Comparison of ENCODE assay signal across 16 mouse cellular contexts in the genomic region with DNA sequence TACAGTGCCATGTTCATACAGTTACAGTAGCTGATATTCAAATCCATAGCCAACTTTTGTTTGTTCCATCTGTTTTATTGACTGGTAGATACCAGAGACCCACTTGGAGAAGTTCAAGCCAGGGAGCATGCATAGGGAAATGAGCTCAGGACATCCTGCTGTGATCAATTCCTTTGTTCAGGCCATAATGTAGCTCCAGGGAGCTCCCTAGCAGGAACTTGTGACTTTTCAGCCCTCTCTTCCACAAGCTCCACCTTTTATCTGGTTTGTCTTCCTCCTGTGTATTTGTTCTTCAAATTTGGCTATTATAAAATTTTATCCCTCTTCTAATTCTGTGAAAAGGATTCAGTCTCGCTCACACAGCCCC. TPM values are rescaled to one million over a fixed set of nuclear protein-coding genes. Genes with fewer than 3 reads are reported as not detected.
"Had no signal": no experiment of that assay in that cellular context is flagged by ENCODE, and none has a peak within 500 bp of the region (broad histone marks: within the 10 kb centered on the region; RNA-seq: fewer than 3 reads in every experiment).

No protein-coding gene starts in this region.

- H3K4me1 ChIP-seq: stomach, embryonic 15.5 days had no signal

- H3K9me3 ChIP-seq: liver, embryonic 13.5 days; neural tube, embryonic 13.5 days; stomach, embryonic 15.5 days had no signal

- DNase-seq: kidney, adult 2 months; kidney, postnatal 25 days; liver, embryonic 13.5 days; lung, adult 2 months; lung, postnatal 14 days; lung, postnatal 4 days; retina, postnatal 1 day; right cerebral cortex, postnatal 25 days; spleen, adult 18-20 months; thymus, postnatal 36 days had no signal

- H3K27ac ChIP-seq: kidney, postnatal 0 days; layer of hippocampus, adult 2 months; liver, embryonic 13.5 days; neural tube, embryonic 13.5 days; stomach, embryonic 15.5 days had no signal

- H3K4me2 ChIP-seq: liver, embryonic 13.5 days; neural tube, embryonic 13.5 days; stomach, embryonic 15.5 days had no signal

- H3K36me3 ChIP-seq: liver, embryonic 13.5 days; neural tube, embryonic 13.5 days; stomach, embryonic 15.5 days had no signal

- H3K9ac ChIP-seq: liver, embryonic 13.5 days; neural tube, embryonic 13.5 days; stomach, embryonic 15.5 days had no signal

- H3K27me3 ChIP-seq: liver, embryonic 13.5 days; neural tube, embryonic 13.5 days; stomach, embryonic 15.5 days had no signal

- H3K4me3 ChIP-seq: layer of hippocampus, adult 2 months; liver, embryonic 13.5 days; myocyte; neural tube, embryonic 13.5 days; stomach, embryonic 15.5 days had no signal

RNA-seq across cellular contexts. Expression of a gene that starts 45.9 kb away (rescaled TPM):
- total RNA-seq: neutrophil, adult 5-6 weeks had no signal
